Mouse (Mus musculus) right cerebral cortex, postnatal 25 days (tissue): ENCODE results near the gene Trak1.

ENCODE experiments used
- DNase-seq: peaks from one replicate; pipeline ENCODE4 v3.0.0; 2022

Trak1 gene

DNA sequence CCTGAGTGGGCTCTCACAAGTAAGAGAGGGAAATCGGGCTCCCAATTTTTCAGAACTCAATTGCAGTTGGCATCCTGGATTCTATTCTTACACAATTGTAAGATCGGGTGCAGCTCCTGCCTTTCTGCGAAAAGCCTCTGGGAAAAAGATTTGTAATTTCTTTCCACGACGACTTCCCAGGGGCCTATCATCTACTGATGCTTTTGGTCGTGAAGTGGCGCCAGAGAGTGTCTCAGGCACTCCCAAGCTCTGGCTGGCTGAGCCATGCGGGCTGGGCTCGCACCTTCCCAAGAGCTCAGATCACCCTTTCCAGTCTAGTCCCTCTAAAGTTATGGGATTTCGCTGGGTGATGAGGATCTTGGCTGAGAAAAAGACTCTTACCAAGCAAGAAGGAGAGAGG, 198.8 kb downstream of the Trak1 start:
- DNase-seq: peak; percentile 52

- peak; percentile 79 for DNase-seq
These were observed 208.0 kb downstream of the Trak1 start for GRCm38 (mm10) chr9:121505346-121505745.

- DNase-seq: peak; percentile 75
These were observed 209.3 kb downstream of the Trak1 start for GRCm38 (mm10) chr9:121506478-121507180.

DNA sequence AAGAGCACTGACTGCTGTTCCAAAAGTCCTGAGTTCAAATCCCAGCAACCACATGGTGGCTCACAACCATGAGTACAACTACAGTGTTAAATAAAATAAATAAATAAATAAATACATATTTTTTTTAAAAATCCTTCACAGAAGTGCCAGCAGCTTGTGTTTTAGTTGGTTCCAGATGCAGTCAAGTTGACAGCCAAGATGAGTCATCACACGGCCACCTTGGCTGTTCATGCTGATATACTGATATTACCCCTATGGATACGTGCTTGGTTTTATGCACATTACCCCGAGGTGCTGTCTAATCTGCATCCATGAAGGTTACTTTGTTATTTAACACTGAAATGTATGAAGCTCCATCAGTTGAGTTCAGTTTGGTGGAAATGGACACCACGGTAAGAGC, 214.6 kb downstream of the Trak1 start:
- DNase-seq: no peak

- no peak for DNase-seq
These were observed 217.2 kb downstream of the Trak1 start for GRCm38 (mm10) chr9:121514462-121514861.

DNA sequence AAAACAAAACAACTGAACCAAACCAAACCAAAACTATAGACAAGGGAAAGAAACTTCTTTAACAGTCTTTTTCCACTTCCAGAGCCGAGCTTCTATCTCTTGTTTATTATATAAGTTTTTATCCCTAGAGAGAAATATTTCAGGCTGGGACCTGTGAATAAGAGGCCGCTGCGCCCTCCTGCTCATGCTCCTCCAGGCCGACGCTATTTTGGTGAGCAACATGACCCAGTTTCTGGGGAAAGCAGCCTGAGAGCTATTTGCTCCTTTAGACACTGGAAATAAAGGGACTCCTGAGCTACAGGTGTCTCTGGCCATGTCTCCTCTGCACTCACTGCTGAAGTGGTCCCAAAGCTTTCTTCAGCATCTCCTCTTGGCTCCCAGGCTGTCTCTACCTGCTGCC, 222.7 kb downstream of the Trak1 start:
- no peak for DNase-seq
